Mouse (Mus musculus) olfactory bulb, adult 2 months (tissue): ENCODE measurements around the gene Tcaf1.

Source experiments
- CTCF ChIP-seq: fragments of 200-500 bp; IDR thresholded peaks from 2 replicates; pipeline ENCODE4 v1.5.1; 2012; ENCODE audit warnings: low read depth, mild to moderate bottlenecking, low read length, moderate library complexity; ENCODE audit not compliant: insufficient read depth
- POLR2A ChIP-seq: fragments of 200-500 bp; IDR thresholded peaks from 2 replicates; pipeline ENCODE4 v1.6.1; 2012; ENCODE audit warnings: mild to moderate bottlenecking, low read depth, low read length, moderate library complexity; ENCODE audit not compliant: insufficient read depth

GRCm38 (mm10) chr6:42661739-42662138 lies 48.1 kb downstream of the Tcaf1 start:
- TF ChIP-seq CTCF (no peak), POLR2A (no peak)
